Comparison of ENCODE assay signal across 8 mouse cellular contexts in genomic region chr3:108069231-108069870, GRCm38 (mm10). TPM values are rescaled to one million over a fixed set of nuclear protein-coding genes. Genes with fewer than 3 reads are reported as not detected.
DNase-seq lines count a peak whose midpoint lies in the region.

No protein-coding gene starts in this region.

- DNase-seq in gastrocnemius, adult 18-20 months (ENCODE audit: low spot score), result peak; percentile 32
- DNase-seq in gastrocnemius, postnatal 10 days, result no peak
- peak; percentile 60 to 63 for DNase-seq in heart, adult 18-20 months
- DNase-seq in kidney, adult 9 months, result peak; percentile 84
- peak; percentile 22 for DNase-seq in ovary, postnatal 14 days (ENCODE audit: low spot score)
- DNase-seq in layer of hippocampus, adult 8-10 months (ENCODE audit: low spot score in 2 of 2), result no peak
- no peak for DNase-seq in left cerebral cortex, adult 9 months (ENCODE audit: low spot score in 2 of 2)
- DNase-seq in cerebellum, adult 9-11 months, result no peak

RNA-seq across cellular contexts. Expression of gene Ampd2, which starts 17.1 kb away (rescaled TPM):
- total RNA-seq in gastrocnemius, adult 18-20 months (2021), result 1 to 10 TPM; 3.6 TPM
- total RNA-seq in gastrocnemius, postnatal 10 days (2021), result 10 to 100 TPM in 1 of 2 experiments, 1 to 10 TPM in 1; 9.5 to 15.0 TPM
- 1 to 10 TPM; 4.6 to 5.8 TPM for total RNA-seq in heart, adult 18-20 months (2021)
- 10 to 100 TPM; 64.2 to 82.5 (median 74.0) TPM for total RNA-seq in layer of hippocampus, adult 8-10 months (2022)

RNA-seq across cellular contexts. Expression of gene Gnat2, which starts 23.2 kb away (rescaled TPM):
- total RNA-seq in gastrocnemius, adult 18-20 months (2021), result under 1 TPM; 0.45 to 0.94 TPM
- total RNA-seq in gastrocnemius, postnatal 10 days (2021), result under 1 TPM in 1 of 2 experiments, not detected in 1; 0.54 TPM
- under 1 TPM in 1 of 2 experiments, not detected in 1; 0.18 TPM for total RNA-seq in heart, adult 18-20 months (2021)
- under 1 TPM in 1 of 4 experiments, not detected in 3; 0.61 TPM for total RNA-seq in layer of hippocampus, adult 8-10 months (2022)

RNA-seq across cellular contexts. Expression of gene Gstm4, which starts 24.7 kb away (rescaled TPM):
- total RNA-seq in gastrocnemius, adult 18-20 months (2021), result 10 to 100 TPM; 11.8 to 15.8 TPM
- total RNA-seq in gastrocnemius, postnatal 10 days (2021), result 10 to 100 TPM in 1 of 2 experiments, 1 to 10 TPM in 1; 9.8 to 10.4 TPM
- total RNA-seq in heart, adult 18-20 months (2021), result 10 to 100 TPM; 12.8 to 15.6 TPM
- total RNA-seq in layer of hippocampus, adult 8-10 months (2022), result 10 to 100 TPM; 11.1 to 14.4 (median 13.4) TPM

RNA-seq across cellular contexts. Expression of gene Gstm1, which starts 51.6 kb away (rescaled TPM):
- 100 to 1,000 TPM; 201 to 229 TPM for total RNA-seq in gastrocnemius, adult 18-20 months (2021)
- 10 to 100 TPM; 61.3 to 67.2 TPM for total RNA-seq in gastrocnemius, postnatal 10 days (2021)
- total RNA-seq in heart, adult 18-20 months (2021), result 100 to 1,000 TPM; 296 to 418 TPM
- total RNA-seq in layer of hippocampus, adult 8-10 months (2022), result 100 to 1,000 TPM; 329 to 421 (median 351) TPM

Comparison
In these comparisons a context has a peak if more than half of its experiments do, and no peak if none do; other contexts are left out.
1. DNase-seq: peak in gastrocnemius, adult 18-20 months (single experiment), heart, adult 18-20 months (2 of 2), kidney, adult 9 months (single experiment) and ovary, postnatal 14 days (single experiment); none in gastrocnemius, postnatal 10 days (single experiment), layer of hippocampus, adult 8-10 months (0 of 2), left cerebral cortex, adult 9 months (0 of 2) and cerebellum, adult 9-11 months (single experiment).
2. RNA of gene Ampd2, which starts 17.1 kb away (total RNA-seq): 64.2 to 82.5 TPM in layer of hippocampus, adult 8-10 months; 9.5 to 15.0 TPM in gastrocnemius, postnatal 10 days, 4.6 to 5.8 TPM in heart, adult 18-20 months and 3.6 TPM in gastrocnemius, adult 18-20 months; every median in the first group is over 4 times any median in the second.